Mouse (Mus musculus) CH12.LX (cell line): Measurements from ENCODE around the gene Hsd17b3. TPM values are rescaled to one million over a fixed set of nuclear protein-coding genes. Genes with fewer than 3 reads are reported as not detected.

Source experiments
- DNase-seq: peaks from one replicate; pipeline ENCODE4 v3.0.0-alpha.2; 2013; ENCODE audit errors: extremely low read depth
- H3K27ac ChIP-seq: 2 replicates; pipeline ENCODE4 v1.5.1; 2012; ENCODE audit warnings: low read depth, mild to moderate bottlenecking, control low read depth, moderate library complexity; ENCODE audit not compliant: insufficient read depth
- H3K27me3 ChIP-seq: replicated peaks from 2 replicates; pipeline ENCODE3; 2012; ENCODE audit warnings: inconsistent platforms
- H3K36me3 ChIP-seq, 2 experiments: replicated peaks in 1 of 2; 2 replicates each; pipeline versions ENCODE3 to v1.6.1; 2012; ENCODE audit warnings: inconsistent platforms in 1 of 2, low read length in 1 of 2, mild to moderate bottlenecking in 1 of 2, mixed read lengths in 1 of 2, moderate library complexity in 1 of 2; ENCODE audit not compliant: control insufficient read depth in 1 of 2, insufficient read depth in 1 of 2
- H3K4me1 ChIP-seq, 2 experiments: 2 replicates each; pipeline ENCODE4 v1.6.1; 2012; ENCODE audit warnings: inconsistent platforms in 1 of 2, moderate library complexity in 1 of 2; ENCODE audit not compliant: insufficient read depth in 2 of 2, control insufficient read depth in 1 of 2
- H3K4me2 ChIP-seq: 2 replicates; pipeline ENCODE4 v1.6.1; 2012; ENCODE audit warnings: low read depth, mild to moderate bottlenecking, control low read depth; ENCODE audit not compliant: poor library complexity, insufficient read depth, severe bottlenecking
- H3K4me3 ChIP-seq, 3 experiments: fragments of 150-350 bp in 1 of 3; sonication (generic) in 1 of 3; replicated peaks in 1 of 3; 2 replicates each; pipeline versions ENCODE3 to v1.5.1; 2011 to 2012; ENCODE audit warnings: low read depth in 2 of 3, low read length in 2 of 3, mild to moderate bottlenecking in 2 of 3, moderate library complexity in 2 of 3, control low read depth in 1 of 3, improper control_type of control experiment in 1 of 3, inconsistent platforms in 1 of 3, mixed read lengths in 1 of 3; ENCODE audit not compliant: poor library complexity in 1 of 3
- H3K79me2 ChIP-seq: replicated peaks from 2 replicates; pipeline ENCODE4 v1.6.1; 2012; ENCODE audit warnings: mild to moderate bottlenecking, moderate library complexity; ENCODE audit not compliant: control insufficient read depth, poor library complexity, insufficient read depth, severe bottlenecking; ENCODE audit errors: extremely low read depth
- H3K9ac ChIP-seq: 2 replicates; pipeline ENCODE4 v1.6.1; 2012; ENCODE audit warnings: low read depth, mild to moderate bottlenecking, control low read depth, moderate library complexity; ENCODE audit not compliant: insufficient read depth
- H3K9me3 ChIP-seq: replicated peaks from 2 replicates; pipeline ENCODE3; 2012; ENCODE audit warnings: low read length, inconsistent platforms, mixed read lengths
- BHLHE40 ChIP-seq: IDR thresholded peaks from 2 replicates; pipeline ENCODE4 v1.6.1; 2011; ENCODE audit warnings: mild to moderate bottlenecking, low read depth, low read length, improper control_type of control experiment
- CHD1 ChIP-seq: IDR thresholded peaks from 2 replicates; pipeline ENCODE4 v1.6.1; 2012; ENCODE audit warnings: low read depth, low read length, improper control_type of control experiment, inconsistent platforms
- CHD2 ChIP-seq: IDR thresholded peaks from 2 replicates; pipeline ENCODE4 v1.6.1; 2011; ENCODE audit warnings: low read length, improper control_type of control experiment
- E2F4 ChIP-seq: IDR thresholded peaks from 2 replicates; pipeline ENCODE4 v1.6.1; 2011; ENCODE audit warnings: low read depth, low read length, improper control_type of control experiment; ENCODE audit not compliant: insufficient replicate concordance
- GABPA ChIP-seq: IDR thresholded peaks from 2 replicates; pipeline ENCODE4 v1.6.1; 2012; ENCODE audit warnings: low read depth, low read length, improper control_type of control experiment, inconsistent platforms; ENCODE audit not compliant: insufficient replicate concordance
- JUN ChIP-seq: IDR thresholded peaks from 2 replicates; pipeline ENCODE4 v1.6.1; 2011; ENCODE audit warnings: low read depth, mild to moderate bottlenecking, low read length, improper control_type of control experiment, moderate library complexity; ENCODE audit not compliant: insufficient read depth
- MAFK ChIP-seq: IDR thresholded peaks from 2 replicates; pipeline ENCODE4 v1.6.1; 2011; ENCODE audit warnings: low read length, improper control_type of control experiment; ENCODE audit not compliant: insufficient replicate concordance
- MAX ChIP-seq: IDR thresholded peaks from 2 replicates; pipeline ENCODE4 v1.6.1; 2011; ENCODE audit warnings: low read length, improper control_type of control experiment
- MAZ ChIP-seq: IDR thresholded peaks from 2 replicates; pipeline ENCODE4 v1.6.1; 2012; ENCODE audit warnings: low read depth, mild to moderate bottlenecking, inconsistent platforms, low read length, improper control_type of control experiment, moderate library complexity
- NELFE ChIP-seq: IDR thresholded peaks from 2 replicates; pipeline ENCODE4 v1.6.1; 2011; ENCODE audit warnings: low read depth, low read length, improper control_type of control experiment
- NRF1 ChIP-seq: IDR thresholded peaks from 2 replicates; pipeline ENCODE4 v1.6.1; 2014; ENCODE audit warnings: low read depth, mild to moderate bottlenecking, inconsistent platforms, low read length, improper control_type of control experiment, moderate library complexity
- POLR2A ChIP-seq: IDR thresholded peaks from 2 replicates; pipeline ENCODE4 v1.6.1; 2011; ENCODE audit warnings: low read depth, mild to moderate bottlenecking, improper control_type of control experiment, low read length
- POLR2AphosphoS2 ChIP-seq: IDR thresholded peaks from 2 replicates; pipeline ENCODE4 v1.6.1; 2011; ENCODE audit warnings: low read depth, low read length, improper control_type of control experiment
- RAD21 ChIP-seq: IDR thresholded peaks from 2 replicates; pipeline ENCODE4 v1.6.1; 2011; ENCODE audit warnings: low read depth, mild to moderate bottlenecking, low read length, improper control_type of control experiment, moderate library complexity
- SIN3A ChIP-seq: IDR thresholded peaks from 2 replicates; pipeline ENCODE4 v1.6.1; 2012; ENCODE audit warnings: low read length, improper control_type of control experiment, inconsistent platforms
- TBP ChIP-seq: conservative IDR thresholded peaks from 2 replicates; pipeline ENCODE4 v1.6.1; 2011; ENCODE audit warnings: low read depth, low read length, improper control_type of control experiment
- UBTF ChIP-seq: IDR thresholded peaks from 2 replicates; pipeline ENCODE4 v1.6.1; 2012; ENCODE audit warnings: low read depth, mild to moderate bottlenecking, inconsistent platforms, low read length, improper control_type of control experiment, moderate library complexity
- USF2 ChIP-seq: conservative IDR thresholded peaks from 2 replicates; pipeline ENCODE4 v1.6.1; 2011; ENCODE audit warnings: low read depth, low read length, improper control_type of control experiment
- ZC3H11A ChIP-seq: IDR thresholded peaks from 2 replicates; pipeline ENCODE4 v1.6.1; 2012; ENCODE audit warnings: low read depth, mild to moderate bottlenecking, inconsistent platforms, low read length, improper control_type of control experiment
- ZKSCAN1 ChIP-seq: IDR thresholded peaks from 2 replicates; pipeline ENCODE4 v1.6.1; 2012; ENCODE audit warnings: low read depth, inconsistent platforms, low read length, improper control_type of control experiment, borderline replicate concordance
- dilution Hi-C: fragments of 300-500 bp; cut with MboI; formaldehyde crosslinking; loops from 2 replicates; pipeline ENCODE4 v1.14.3; 2020; ENCODE audit warnings: low sequenced_read_pairs; ENCODE audit not compliant: extremely low pct_unique_long_range_greater_than_20kb, extremely low pct_ligation_motif_present
- in situ Hi-C: fragments of 300-500 bp; cut with MboI; formaldehyde crosslinking; loops from 3 replicates; pipeline ENCODE4 v1.14.3; 2019; ENCODE audit warnings: low sequenced_read_pairs, low pct_ligation_motif_present, low pct_unique_long_range_greater_than_20kb, mixed read lengths
- polyA plus RNA-seq: library from polyadenylated mRNA; unstranded; fragments of >175 nt; gene quantifications from 2 replicates; pipeline ENCODE4 v1.2.1, GENCODE M21; 2012; ENCODE audit warnings: low read depth; ENCODE audit not compliant: insufficient read length
- total RNA-seq, 2 experiments: library from RNA; depleted of rRNA; stranded (reverse); fragments of 300-350 nt in 1 of 2; fragments of >200 nt in 1 of 2; gene quantifications; 2 replicates each; pipeline ENCODE4 v1.2.3; 2012 to 2014

Gene Hsd17b3
- total and polyA plus RNA-seq, 3 experiments, result not detected

GRCm38 (mm10) chr13:64035036-64035435 lies 54.0 kb downstream of the Hsd17b3 start:
- Histone ChIP-seq H3K4me3 (no peak overlapping the region), H3K9ac (no peak overlapping the region), H3K27me3 (no peaks in the 10 kb centered on the region), H3K79me2 (no peaks in the 10 kb centered on the region), H3K36me3 (no peaks in the 10 kb centered on the region), H3K4me1 (no peaks in the 10 kb centered on the region), H3K27ac (no peak overlapping the region), H3K4me2 (no peak overlapping the region), H3K9me3 (no peaks in the 10 kb centered on the region)
- no peak for TF ChIP-seq UBTF
- TF ChIP-seq USF2, result no peak
- TF ChIP-seq ZC3H11A, result no peak
- TF ChIP-seq BHLHE40, result no peak
- no peak for TF ChIP-seq E2F4
- TF ChIP-seq NRF1, result no peak
- no peak for TF ChIP-seq GABPA
- dilution Hi-C loops (no loop called here), in situ Hi-C loops (loop anchor here (10.0 to 25.0 kb wide), 3 partner anchors 323 to 1100 kb away; no protein-coding TSS in a partner anchor)
- DNase-seq, result no peak

DNA sequence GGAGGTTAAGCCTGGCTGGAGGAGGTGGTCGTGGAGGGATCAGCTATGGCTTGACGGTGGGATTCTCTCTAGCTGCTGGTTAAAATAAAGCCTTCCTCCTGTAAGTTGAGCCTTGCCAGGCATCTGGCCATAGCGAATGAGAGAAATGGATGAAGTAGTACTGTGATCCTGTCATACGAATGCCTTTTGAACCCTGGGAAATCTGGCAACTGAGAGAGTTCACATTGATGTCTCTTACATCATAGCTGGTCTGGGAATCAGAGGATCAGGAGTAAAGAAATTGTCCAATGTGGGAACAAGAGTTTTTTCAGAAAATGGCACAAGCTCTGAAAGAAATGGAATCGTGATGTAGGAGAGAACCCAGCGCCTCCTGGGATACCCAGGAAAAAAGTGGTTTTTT lies 55.1 kb downstream of the Hsd17b3 start:
- in situ Hi-C loops, result loop anchor here (10.0 to 25.0 kb wide), 3 partner anchors 322 to 1099 kb away; no protein-coding TSS in a partner anchor
- no peak overlapping the region for H3K4me2 ChIP-seq
- TF ChIP-seq USF2 (no peak), NELFE (no peak), CHD2 (no peak), MAFK (no peak), POLR2AphosphoS2 (no peak), TBP (no peak), UBTF (no peak), MAZ (no peak), MAX (no peak), CHD1 (no peak), ZKSCAN1 (no peak), E2F4 (no peak), SIN3A (no peak), JUN (no peak), RAD21 (no peak), POLR2A (no peak)
- TF ChIP-seq, all 38 proteins: peak for 0
- Histone ChIP-seq H3K4me3 (no peak overlapping the region), H3K9ac (no peak overlapping the region), H3K79me2 (no peaks in the 10 kb centered on the region), H3K36me3 (no peaks in the 10 kb centered on the region), H3K27ac (no peak overlapping the region), H3K4me1 (no peaks in the 10 kb centered on the region), H3K27me3 (no peaks in the 10 kb centered on the region), H3K9me3 (no peaks in the 10 kb centered on the region)
- dilution Hi-C loops, result no loop called here
- DNase-seq, result no peak
